In the genomic region with DNA sequence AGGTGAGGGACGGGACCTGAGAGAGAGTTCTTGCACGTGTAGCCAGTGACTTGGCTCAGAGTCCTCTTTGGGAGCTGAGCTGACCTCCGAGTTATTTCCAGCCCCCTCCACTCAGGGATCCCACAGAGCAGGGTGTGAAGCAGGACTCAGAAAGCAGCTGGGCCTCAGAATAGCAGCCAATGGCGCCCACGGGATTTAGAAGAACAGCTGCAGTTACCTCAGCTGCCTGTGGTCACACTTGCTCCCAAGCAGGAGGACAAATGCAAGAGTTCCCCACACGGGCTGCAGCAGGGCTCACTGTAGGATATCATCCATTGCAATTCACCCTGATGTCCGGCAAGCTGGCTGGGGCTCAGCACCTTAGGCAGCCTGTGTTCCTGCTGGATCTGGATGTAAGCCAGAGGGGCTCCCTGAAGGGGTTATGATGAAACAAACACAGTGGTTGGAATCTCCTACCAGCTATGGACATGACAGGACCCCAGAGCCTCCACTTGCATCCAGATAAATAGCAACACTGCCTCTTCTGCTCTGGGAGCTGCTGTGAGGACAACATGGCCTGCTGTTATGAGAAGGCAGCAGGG, we compare ENCODE assay signal across 11 mouse cellular contexts. TPM values are rescaled to one million over a fixed set of nuclear protein-coding genes. Genes with fewer than 3 reads are reported as not detected.
DNase-seq lines count a peak whose midpoint lies in the region; ATAC-seq and TF ChIP-seq lines count a peak whose summit lies in the region.
"Had no signal": no experiment of that assay in that cellular context is flagged by ENCODE, and none has a peak within 500 bp of the region (broad histone marks: within the 10 kb centered on the region; RNA-seq: fewer than 3 reads in every experiment).

No protein-coding gene starts in this region.

- H3K4me2 ChIP-seq in heart, embryonic 11.5 days: peak overlapping the region; percentile 21
- peak overlapping the region; percentile 55 for H3K4me2 ChIP-seq in myocyte (ENCODE audit: low read depth)
- H3K4me2 ChIP-seq in intestine, embryonic 16.5 days (ENCODE audit: low read depth, low read length): no peak overlapping the region
- H3K4me2 ChIP-seq: midbrain, embryonic 13.5 days had no signal

- H3K9ac ChIP-seq in heart, embryonic 11.5 days (ENCODE audit: low read depth, low read length): peak overlapping the region; percentile 43; the same call in 1 of the 2 replicates
- H3K9ac ChIP-seq in intestine, embryonic 16.5 days (ENCODE audit: low read depth, low read length): no peak overlapping the region
- H3K9ac ChIP-seq: midbrain, embryonic 13.5 days had no signal

- no peak; the same call in 1 of the 2 replicates for ATAC-seq in heart, embryonic 11.5 days (replicated peaks; ENCODE audit: insufficient number of reproducible peaks, low FRiP score, low TSS enrichment)
- ATAC-seq in intestine, embryonic 16.5 days: no peak
- ATAC-seq: intestine, postnatal 0 days; midbrain, embryonic 13.5 days had no signal

- peaks cover 13% of the 10 kb centered on the region for H3K79me2 ChIP-seq in myocyte (ENCODE audit: control insufficient read depth, insufficient read depth)

- no peaks in the 10 kb centered on the region for H3K27me3 ChIP-seq in heart, embryonic 11.5 days (ENCODE audit: control insufficient read depth, insufficient read depth, low read length)
- no peaks in the 10 kb centered on the region for H3K27me3 ChIP-seq in myocyte (ENCODE audit: control insufficient read depth, insufficient read depth, insufficient read length)
- no peaks in the 10 kb centered on the region for H3K27me3 ChIP-seq in intestine, embryonic 16.5 days (replicated peaks; ENCODE audit: control insufficient read depth, insufficient read depth, low read length)
- H3K27me3 ChIP-seq: midbrain, embryonic 13.5 days had no signal

- H3K4me3 ChIP-seq in gastrocnemius, adult 2 months: no peak overlapping the region
- no peak overlapping the region for H3K4me3 ChIP-seq in heart, embryonic 11.5 days (ENCODE audit: low read depth, low read length)
- no peak overlapping the region for H3K4me3 ChIP-seq in myocyte
- H3K4me3 ChIP-seq in intestine, embryonic 16.5 days (ENCODE audit: low read length): no peak overlapping the region
- H3K4me3 ChIP-seq: midbrain, embryonic 13.5 days had no signal

- H3K4me1 ChIP-seq in heart, embryonic 11.5 days (ENCODE audit: control insufficient read depth, insufficient read depth, low read length): peaks cover 52% of the 10 kb centered on the region
- peaks cover 15% of the 10 kb centered on the region for H3K4me1 ChIP-seq in intestine, embryonic 16.5 days (ENCODE audit: control insufficient read depth, insufficient read depth, low read length)

- intact Hi-C loops in gastrocnemius, adult 2 months (cut with DNase I): no loop called here

- H3ac ChIP-seq in myocyte (ENCODE audit: control insufficient read depth, insufficient read length): no peak overlapping the region

- H3K36me3 ChIP-seq in heart, embryonic 11.5 days (ENCODE audit: control insufficient read depth, insufficient read depth, low read length): peaks cover 32% of the 10 kb centered on the region
- H3K36me3 ChIP-seq in myocyte (ENCODE audit: control insufficient read depth, insufficient read depth): peaks cover 16% of the 10 kb centered on the region
- H3K36me3 ChIP-seq in intestine, embryonic 16.5 days (ENCODE audit: control insufficient read depth, insufficient read depth, low read length): 0 out of 2 replicates have a peak, but pooled peaks cover 9% of the 10 kb centered on the region

- WGBS in heart, embryonic 11.5 days (ENCODE audit: insufficient replicate concordance): 35% methylated on average over 7 of the region's 7 CpGs
- 58% methylated on average over 7 of the region's 7 CpGs for WGBS in intestine, embryonic 16.5 days

- TF ChIP-seq CTCF in gastrocnemius, adult 2 months (IDR thresholded peaks at IDR 0.05): no peak

- DNase-seq in layer of hippocampus, adult 9-11 months: peak; percentile 16
- DNase-seq in layer of hippocampus, adult 8-10 months (ENCODE audit: low spot score in 2 of 2): no peak
- peak; percentile 74 for DNase-seq in gastrocnemius, adult 2 months
- DNase-seq in thymus, adult 18-20 months: no peak
- no peak for DNase-seq in layer of hippocampus, adult 9-10 months (ENCODE audit: low spot score)
- DNase-seq: cerebellum, adult 9-11 months had no signal

- no peaks in the 10 kb centered on the region for H3K9me3 ChIP-seq in heart, embryonic 11.5 days (replicated peaks; ENCODE audit: control insufficient read depth, low read length)
- H3K9me3 ChIP-seq in intestine, embryonic 16.5 days (ENCODE audit: control insufficient read depth, low read length): no peaks in the 10 kb centered on the region
- H3K9me3 ChIP-seq: midbrain, embryonic 13.5 days had no signal

- TF ChIP-seq POLR2A in myocyte (IDR thresholded peaks at IDR 0.05; ENCODE audit: insufficient read length, low read depth): no peak

- H3K27ac ChIP-seq in gastrocnemius, adult 2 months: peak overlapping the region; percentile 20; the same call in 1 of the 2 replicates
- peak overlapping the region; percentile 70 for H3K27ac ChIP-seq in heart, embryonic 11.5 days (ENCODE audit: low read depth, low read length)
- no peak overlapping the region; the same call in none of the 2 replicates for H3K27ac ChIP-seq in intestine, embryonic 16.5 days (ENCODE audit: low read length)
- H3K27ac ChIP-seq: midbrain, embryonic 13.5 days had no signal

TF ChIP-seq in myocyte, 11 proteins besides CTCF, POLR2A, EP300 and RAD21:
- peak; percentile 92 to 100 (median 99) for TF ChIP-seq MYOD1 (IDR thresholded peaks at IDR 0.05; ENCODE audit: control insufficient read depth in 1 of 3, insufficient read length in 2 of 3, low read depth in 2 of 3)
- TF ChIP-seq TCF12 (IDR thresholded peaks at IDR 0.05; ENCODE audit: insufficient read depth, poor library complexity, severe bottlenecking): peak; percentile 99
- peak; percentile 98 to 100 (median 99) for TF ChIP-seq MYOG (IDR thresholded peaks at IDR 0.05; ENCODE audit: control insufficient read depth in 1 of 3, insufficient read depth in 1 of 3, insufficient read length in 2 of 3, low read depth in 2 of 3)
- no peak for TF ChIP-seq POLR2AphosphoS2 (IDR thresholded peaks at IDR 0.05; ENCODE audit: insufficient read length, low read depth)
- TF ChIP-seq REST (IDR thresholded peaks at IDR 0.05; ENCODE audit: insufficient read depth, insufficient read length): no peak
- no peak for TF ChIP-seq E2F4 (IDR thresholded peaks at IDR 0.05; ENCODE audit: insufficient read depth)
- TF ChIP-seq CEBPB (IDR thresholded peaks at IDR 0.05; ENCODE audit: insufficient read depth, poor library complexity, severe bottlenecking): no peak
- peak; percentile 97 for TF ChIP-seq TCF3 (IDR thresholded peaks at IDR 0.05; ENCODE audit: insufficient read length, low read depth)
- no peak for TF ChIP-seq USF1 (IDR thresholded peaks at IDR 0.05; ENCODE audit: low read depth)
- no peak for TF ChIP-seq MAX (IDR thresholded peaks at IDR 0.05; ENCODE audit: low read depth)
- TF ChIP-seq SRF (IDR thresholded peaks at IDR 0.05; ENCODE audit: control insufficient read depth, insufficient read length, low read depth): peak; percentile 54

RNA-seq across cellular contexts. Expression of a gene that starts 6.4 kb away (rescaled TPM):
- 1 to 10 TPM; 1.2 to 2.7 (median 1.7) TPM for total RNA-seq in layer of hippocampus, adult 8-10 months (2022)
- under 1 TPM; 0.20 to 0.66 TPM for total RNA-seq in gastrocnemius, adult 2 months (2021)
- 66.2 and 75.8 TPM in 2 replicates for polyA plus RNA-seq in heart, embryonic 11.5 days (2014; fragmentation: Nextera tagmentation; extraction: Ambion mirVana)
- polyA plus RNA-seq in myocyte (2012; fragmentation: generic; extraction: Trizol): 20.0 TPM
- 11.9 and 12.3 TPM in 2 replicates for polyA plus RNA-seq in intestine, embryonic 16.5 days (2015; fragmentation: Nextera tagmentation; extraction: Ambion mirVana)

RNA-seq across cellular contexts. Expression of a gene that starts 47.8 kb away (rescaled TPM):
- total RNA-seq in layer of hippocampus, adult 8-10 months (2022): 10 to 100 TPM; 49.4 to 61.7 (median 58.3) TPM
- 10 to 100 TPM; 29.3 to 29.8 TPM for total RNA-seq in gastrocnemius, adult 2 months (2021)
- polyA plus RNA-seq in heart, embryonic 11.5 days (2014; fragmentation: Nextera tagmentation; extraction: Ambion mirVana): 32.3 and 34.6 TPM in 2 replicates
- 17.7 TPM for polyA plus RNA-seq in myocyte (2012; fragmentation: generic; extraction: Trizol)
- polyA plus RNA-seq in intestine, embryonic 16.5 days (2015; fragmentation: Nextera tagmentation; extraction: Ambion mirVana): 30.9 and 33.6 TPM in 2 replicates

RNA-seq across cellular contexts. Expression of a gene that starts 53.3 kb away (rescaled TPM):
- 10 to 100 TPM; 16.8 to 20.0 (median 18.8) TPM for total RNA-seq in layer of hippocampus, adult 8-10 months (2022)
- total RNA-seq in gastrocnemius, adult 2 months (2021): 10 to 100 TPM; 13.0 to 16.2 TPM
- 5.4 and 5.6 TPM in 2 replicates for polyA plus RNA-seq in heart, embryonic 11.5 days (2014; fragmentation: Nextera tagmentation; extraction: Ambion mirVana)
- 2.2 TPM for polyA plus RNA-seq in myocyte (2012; fragmentation: generic; extraction: Trizol)
- polyA plus RNA-seq in intestine, embryonic 16.5 days (2015; fragmentation: Nextera tagmentation; extraction: Ambion mirVana): 8.4 and 14.2 TPM in 2 replicates

Comparison
In these comparisons a context has a peak if more than half of its experiments do, and no peak if none do; other contexts are left out.
1. DNase-seq: peak in layer of hippocampus, adult 9-11 months (single experiment) and gastrocnemius, adult 2 months (single experiment); none in layer of hippocampus, adult 8-10 months (0 of 2), thymus, adult 18-20 months (0 of 2) and layer of hippocampus, adult 9-10 months (single experiment).